In genomic region chr1:186567136-186567826, GRCm38 (mm10) we compare ENCODE assay signal across 9 mouse cellular contexts.
DNase-seq lines count a peak whose midpoint lies in the region; ATAC-seq lines count a peak whose summit lies in the region.
"Had no signal": no experiment of that assay in that cellular context is flagged by ENCODE, and none has a peak within 500 bp of the region (broad histone marks: within the 10 kb centered on the region; RNA-seq: fewer than 3 reads in every experiment).

No protein-coding gene starts in this region.

- H3K4me3 ChIP-seq in embryonic facial prominence, embryonic 12.5 days = no peak overlapping the region
- H3K4me3 ChIP-seq in embryonic facial prominence, embryonic 10.5 days = no peak overlapping the region
- no peak overlapping the region for H3K4me3 ChIP-seq in limb, embryonic 13.5 days
- no peak overlapping the region for H3K4me3 ChIP-seq in limb, embryonic 10.5 days
- no peak overlapping the region for H3K4me3 ChIP-seq in heart, embryonic 15.5 days
- no peak overlapping the region for H3K4me3 ChIP-seq in midbrain, embryonic 16.5 days (ENCODE audit: low read depth, low read length)

- no peak overlapping the region for H3K9ac ChIP-seq in embryonic facial prominence, embryonic 12.5 days
- H3K9ac ChIP-seq in limb, embryonic 13.5 days = no peak overlapping the region
- no peak overlapping the region for H3K9ac ChIP-seq in heart, embryonic 15.5 days
- no peak overlapping the region for H3K9ac ChIP-seq in midbrain, embryonic 16.5 days (ENCODE audit: low read depth, low read length)
- H3K9ac ChIP-seq: liver, postnatal 0 days had no signal

- H3K4me2 ChIP-seq in embryonic facial prominence, embryonic 12.5 days (replicated peaks) = peak overlapping the region; percentile 27
- peak overlapping the region; percentile 28; the same call in 1 of the 2 replicates for H3K4me2 ChIP-seq in limb, embryonic 13.5 days (replicated peaks)
- peak overlapping the region; percentile 22 for H3K4me2 ChIP-seq in heart, embryonic 15.5 days
- peak overlapping the region; percentile 28 for H3K4me2 ChIP-seq in midbrain, embryonic 16.5 days (ENCODE audit: low read length)

- H3K4me1 ChIP-seq in embryonic facial prominence, embryonic 12.5 days = peaks cover 10% of the 10 kb centered on the region; the same call in 1 of the 2 replicates
- H3K4me1 ChIP-seq in embryonic facial prominence, embryonic 10.5 days = peaks cover 14% of the 10 kb centered on the region
- H3K4me1 ChIP-seq in limb, embryonic 13.5 days = no peaks in the 10 kb centered on the region
- H3K4me1 ChIP-seq in limb, embryonic 10.5 days = peaks cover 8% of the 10 kb centered on the region
- H3K4me1 ChIP-seq in heart, embryonic 15.5 days (replicated peaks) = peaks cover 16% of the 10 kb centered on the region
- H3K4me1 ChIP-seq in midbrain, embryonic 16.5 days (ENCODE audit: control insufficient read depth, insufficient read depth, low read length) = peaks cover 2% of the 10 kb centered on the region; the same call in 1 of the 2 replicates

- no peak for DNase-seq in embryonic facial prominence, embryonic 10.5 days (ENCODE audit: low spot score)
- no peak for DNase-seq in limb, embryonic 10.5 days (ENCODE audit: low spot score)
- no peak for DNase-seq in adrenal gland, postnatal 25 days
- DNase-seq: liver, postnatal 0 days had no signal

- no peak overlapping the region for H3K27ac ChIP-seq in embryonic facial prominence, embryonic 12.5 days
- H3K27ac ChIP-seq in embryonic facial prominence, embryonic 10.5 days (replicated peaks) = no peak overlapping the region
- H3K27ac ChIP-seq in limb, embryonic 13.5 days = no peak overlapping the region
- no peak overlapping the region for H3K27ac ChIP-seq in limb, embryonic 10.5 days
- peak overlapping the region; percentile 53 for H3K27ac ChIP-seq in heart, embryonic 15.5 days
- H3K27ac ChIP-seq in midbrain, embryonic 16.5 days (ENCODE audit: low read length) = no peak overlapping the region

- no peaks in the 10 kb centered on the region for H3K36me3 ChIP-seq in embryonic facial prominence, embryonic 12.5 days
- no peaks in the 10 kb centered on the region for H3K36me3 ChIP-seq in embryonic facial prominence, embryonic 10.5 days (replicated peaks)
- no peaks in the 10 kb centered on the region for H3K36me3 ChIP-seq in limb, embryonic 13.5 days
- no peaks in the 10 kb centered on the region for H3K36me3 ChIP-seq in limb, embryonic 10.5 days
- H3K36me3 ChIP-seq in heart, embryonic 15.5 days = no peaks in the 10 kb centered on the region
- no peaks in the 10 kb centered on the region for H3K36me3 ChIP-seq in midbrain, embryonic 16.5 days (ENCODE audit: control insufficient read depth, insufficient read depth, low read length)

- no peak for ATAC-seq in embryonic facial prominence, embryonic 12.5 days (ENCODE audit: insufficient number of reproducible peaks, insufficient read depth, low FRiP score, low TSS enrichment)
- no peak for ATAC-seq in limb, embryonic 13.5 days (ENCODE audit: low FRiP score, low read depth)
- ATAC-seq in heart, embryonic 15.5 days (replicated peaks; ENCODE audit: insufficient number of reproducible peaks, insufficient read depth, low FRiP score, low read depth) = no peak
- no peak for ATAC-seq in midbrain, embryonic 16.5 days
- ATAC-seq in cerebellum, adult (ENCODE audit: insufficient number of reproducible peaks, low FRiP score, low TSS enrichment) = no peak
- ATAC-seq: liver, postnatal 0 days had no signal

- WGBS in embryonic facial prominence, embryonic 12.5 days = 20% methylated on average over 15 of the region's 15 CpGs
- WGBS in embryonic facial prominence, embryonic 10.5 days = 22% methylated on average over 15 of the region's 15 CpGs
- WGBS in limb, embryonic 13.5 days = 34% methylated on average over 15 of the region's 15 CpGs
- 38% methylated on average over 15 of the region's 15 CpGs for WGBS in limb, embryonic 10.5 days
- WGBS in heart, embryonic 15.5 days = 34% methylated on average over 15 of the region's 15 CpGs
- 13% methylated on average over 15 of the region's 15 CpGs for WGBS in midbrain, embryonic 16.5 days

- H3K27me3 ChIP-seq in embryonic facial prominence, embryonic 12.5 days = no peaks in the 10 kb centered on the region
- H3K27me3 ChIP-seq in embryonic facial prominence, embryonic 10.5 days (replicated peaks; ENCODE audit: low read depth, poor library complexity, severe bottlenecking) = peaks cover 16% of the 10 kb centered on the region; the same call in 1 of the 2 replicates
- H3K27me3 ChIP-seq in limb, embryonic 13.5 days = no peaks in the 10 kb centered on the region
- H3K27me3 ChIP-seq in limb, embryonic 10.5 days (ENCODE audit: low read depth, poor library complexity, severe bottlenecking) = no peaks in the 10 kb centered on the region
- no peaks in the 10 kb centered on the region for H3K27me3 ChIP-seq in heart, embryonic 15.5 days
- H3K27me3 ChIP-seq in midbrain, embryonic 16.5 days (ENCODE audit: control insufficient read depth, insufficient read depth, low read depth, low read length) = no peaks in the 10 kb centered on the region

- H3K9me3 ChIP-seq in embryonic facial prominence, embryonic 12.5 days = no peaks in the 10 kb centered on the region
- H3K9me3 ChIP-seq in embryonic facial prominence, embryonic 10.5 days = no peaks in the 10 kb centered on the region
- no peaks in the 10 kb centered on the region for H3K9me3 ChIP-seq in limb, embryonic 13.5 days
- no peaks in the 10 kb centered on the region for H3K9me3 ChIP-seq in limb, embryonic 10.5 days (replicated peaks)
- H3K9me3 ChIP-seq in heart, embryonic 15.5 days (replicated peaks) = no peaks in the 10 kb centered on the region
- no peaks in the 10 kb centered on the region for H3K9me3 ChIP-seq in midbrain, embryonic 16.5 days (replicated peaks; ENCODE audit: control insufficient read depth, low read length, poor library complexity, severe bottlenecking)
